Mouse (Mus musculus): ENCODE measurements around the gene Ldb1.
"Not testable (repeated sequence)": the region's sequence is repeated elsewhere in the genome, so short reads cannot be mapped to it uniquely, and the experiment has no call there.

Ldb1 gene

DNA sequence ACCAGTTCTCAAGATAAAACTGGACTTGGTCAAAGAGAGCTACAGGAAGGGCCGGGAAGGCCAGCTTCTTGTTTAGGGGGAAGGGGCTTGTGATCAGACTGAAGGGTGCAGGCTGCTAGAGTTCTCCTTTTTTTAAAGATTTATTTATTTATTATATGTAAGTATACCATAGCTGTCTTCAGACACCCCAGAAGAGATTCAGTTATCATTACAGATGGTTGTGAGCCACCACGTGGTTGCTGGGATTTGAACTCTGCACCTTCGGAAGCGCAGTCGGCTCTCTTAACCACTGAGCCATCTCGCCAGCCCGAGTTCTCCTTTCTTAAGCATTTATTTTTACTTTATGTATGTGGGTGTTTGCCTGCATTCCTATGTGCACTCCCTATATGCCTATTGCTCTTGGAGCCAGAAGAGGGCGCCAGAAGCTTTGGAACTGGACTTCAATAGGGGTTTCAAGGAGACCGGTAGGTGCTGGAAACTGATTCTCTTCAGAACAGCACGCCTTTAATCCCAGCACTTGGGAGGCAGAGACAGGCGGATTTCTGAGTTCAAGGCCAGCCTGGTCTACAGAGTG is 16.2 kb downstream of the Ldb1 start:
- no peak for DNase-seq (ENCODE audit: low spot score in 2 of 2)

DNA sequence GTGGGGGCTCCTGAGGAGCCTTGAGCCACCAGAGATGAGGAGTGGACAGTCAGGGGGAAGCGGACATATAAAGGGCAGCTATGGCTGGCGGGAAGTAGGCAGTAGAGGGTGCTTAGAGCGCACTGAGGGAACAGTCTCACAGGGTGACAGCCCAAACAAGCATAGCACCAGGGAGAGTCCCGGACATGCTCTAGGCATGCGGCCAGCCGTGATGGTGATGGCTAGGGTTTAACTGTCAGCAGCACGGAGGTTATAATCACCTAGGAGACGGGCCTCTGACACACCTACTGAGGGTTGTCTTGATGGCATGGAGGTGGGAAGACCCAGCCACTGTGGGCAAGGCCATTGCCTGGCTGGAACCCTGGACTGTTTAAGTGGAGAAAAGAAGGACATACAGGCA is 18.4 kb downstream of the Ldb1 start:
- no peak for DNase-seq (ENCODE audit: low spot score in 2 of 2)

DNA sequence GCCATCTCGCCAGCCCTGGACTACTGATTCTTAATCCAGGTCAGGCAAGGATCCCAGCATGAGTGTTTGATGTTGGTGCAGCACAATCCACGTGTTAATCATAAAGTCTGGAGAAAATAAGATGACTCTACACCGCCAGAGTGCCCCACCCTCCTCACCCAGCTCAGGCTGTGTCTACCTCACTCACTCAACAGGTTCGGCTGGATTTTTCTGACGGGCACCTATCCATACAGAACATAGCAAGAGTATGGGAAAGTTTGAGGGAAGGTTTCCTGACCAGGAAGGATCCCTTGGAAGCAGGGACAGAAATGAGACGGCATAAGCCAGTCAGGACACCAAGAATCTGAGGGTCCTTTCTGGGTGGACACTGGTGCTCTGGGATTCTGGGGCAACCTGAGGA is 20.1 kb downstream of the Ldb1 start:
- no peak for DNase-seq (ENCODE audit: low spot score in 2 of 2)

DNA sequence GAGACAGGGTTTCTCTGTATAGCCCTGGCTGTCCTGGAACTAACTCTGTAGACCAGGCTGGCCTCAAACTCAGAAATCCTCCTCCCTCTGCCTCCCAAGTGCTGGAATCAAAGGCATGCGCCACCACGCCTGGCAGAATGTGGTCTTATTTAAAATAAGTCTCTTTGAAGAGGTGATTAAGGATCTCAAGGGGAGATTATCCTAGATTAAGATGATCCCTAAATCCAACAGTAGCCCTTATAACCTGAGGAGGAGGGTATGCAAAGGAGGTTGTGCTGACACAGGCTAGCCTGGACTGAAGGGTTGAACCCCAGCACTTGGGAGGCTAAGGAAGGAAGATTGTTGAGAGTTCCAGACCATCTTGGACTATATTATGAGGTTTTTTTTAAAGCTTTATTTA is 29.0 kb downstream of the Ldb1 start:
- no peak for DNase-seq (ENCODE audit: low spot score in 2 of 2)

DNA sequence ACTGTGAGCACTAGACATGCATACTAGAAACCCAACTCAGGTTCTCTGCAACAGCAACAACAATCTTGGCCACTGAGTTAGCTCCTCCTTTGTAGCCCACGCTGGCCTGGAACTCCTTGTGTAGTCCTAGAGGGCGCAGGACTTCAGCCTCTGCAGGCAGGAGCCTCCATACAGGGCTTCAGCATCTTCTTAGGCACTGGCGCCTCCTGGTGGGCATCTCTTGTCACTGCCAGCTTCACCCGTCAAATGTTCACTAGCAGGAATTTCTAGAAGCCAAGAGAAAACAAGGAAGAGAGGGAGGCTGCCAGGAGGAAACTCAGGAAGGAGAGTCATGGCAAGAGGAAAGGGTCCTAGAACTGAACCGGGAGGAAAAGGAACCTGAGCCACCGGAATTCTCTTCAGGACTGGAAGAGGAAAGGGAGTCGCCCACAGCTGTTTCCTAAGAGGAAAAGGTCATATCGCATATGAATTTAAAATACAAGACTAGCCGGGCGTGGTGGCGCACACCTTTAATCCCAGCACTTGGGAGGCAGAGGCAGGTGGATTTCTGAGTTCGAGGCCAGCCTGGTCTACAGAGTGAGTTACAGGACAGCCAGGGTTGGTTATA is 30.3 kb downstream of the Ldb1 start:
- peak; percentile 66 to 79 for DNase-seq (ENCODE audit: low spot score in 2 of 2)

DNA sequence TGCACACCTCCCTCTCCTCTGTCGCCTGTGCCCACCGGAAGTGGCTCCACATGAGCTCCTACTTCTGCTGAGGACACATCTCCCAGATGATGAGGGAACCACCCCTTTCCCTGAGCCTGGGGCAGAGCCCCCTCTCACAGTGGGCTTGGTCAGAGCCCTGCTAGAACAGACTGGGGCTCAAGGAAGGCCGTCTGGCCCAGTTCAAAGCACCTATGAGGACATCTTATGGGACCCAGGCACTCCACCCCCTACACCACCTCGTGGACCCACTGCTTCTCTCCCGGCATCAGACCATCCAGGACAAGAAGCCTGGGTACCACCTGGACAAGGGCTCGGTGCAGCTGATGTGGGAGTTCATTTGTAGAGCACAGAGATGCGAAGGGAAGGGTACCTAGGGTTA is 39.3 kb downstream of the Ldb1 start:
- no peak for DNase-seq (ENCODE audit: low spot score in 2 of 2)

DNA sequence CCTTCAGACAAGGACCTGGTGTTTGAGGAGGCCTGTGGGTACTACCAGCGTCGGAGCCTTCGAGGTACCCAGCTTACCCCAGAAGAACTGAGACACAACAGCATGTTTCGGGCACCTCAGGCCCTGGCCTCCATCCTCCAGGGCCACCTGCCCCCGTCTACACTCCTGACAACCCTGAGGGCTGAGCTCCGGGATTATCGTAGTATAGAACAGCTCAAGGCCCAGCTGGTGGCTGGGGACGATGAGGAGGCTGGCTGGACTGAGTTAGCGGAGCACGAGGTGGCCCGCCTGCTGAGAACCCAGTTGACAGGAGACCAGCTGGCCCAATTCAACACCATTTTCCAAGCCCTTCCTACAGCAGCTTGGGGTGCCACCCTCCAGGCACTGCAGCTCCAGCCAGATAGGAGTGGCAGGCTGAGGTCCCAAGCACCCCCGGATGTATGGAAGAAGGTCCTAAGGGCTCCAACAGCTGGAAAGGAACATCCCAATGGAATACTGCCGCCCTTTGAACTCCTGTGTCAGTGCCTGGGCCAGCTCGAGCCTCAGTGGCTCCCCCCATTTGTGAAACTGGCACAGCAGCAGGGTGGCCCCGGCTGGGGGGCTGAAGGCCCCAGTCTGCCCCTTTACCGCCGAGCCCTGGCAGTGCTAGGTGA is 40.1 kb downstream of the Ldb1 start:
- no peak for DNase-seq (ENCODE audit: low spot score in 2 of 2)

DNA sequence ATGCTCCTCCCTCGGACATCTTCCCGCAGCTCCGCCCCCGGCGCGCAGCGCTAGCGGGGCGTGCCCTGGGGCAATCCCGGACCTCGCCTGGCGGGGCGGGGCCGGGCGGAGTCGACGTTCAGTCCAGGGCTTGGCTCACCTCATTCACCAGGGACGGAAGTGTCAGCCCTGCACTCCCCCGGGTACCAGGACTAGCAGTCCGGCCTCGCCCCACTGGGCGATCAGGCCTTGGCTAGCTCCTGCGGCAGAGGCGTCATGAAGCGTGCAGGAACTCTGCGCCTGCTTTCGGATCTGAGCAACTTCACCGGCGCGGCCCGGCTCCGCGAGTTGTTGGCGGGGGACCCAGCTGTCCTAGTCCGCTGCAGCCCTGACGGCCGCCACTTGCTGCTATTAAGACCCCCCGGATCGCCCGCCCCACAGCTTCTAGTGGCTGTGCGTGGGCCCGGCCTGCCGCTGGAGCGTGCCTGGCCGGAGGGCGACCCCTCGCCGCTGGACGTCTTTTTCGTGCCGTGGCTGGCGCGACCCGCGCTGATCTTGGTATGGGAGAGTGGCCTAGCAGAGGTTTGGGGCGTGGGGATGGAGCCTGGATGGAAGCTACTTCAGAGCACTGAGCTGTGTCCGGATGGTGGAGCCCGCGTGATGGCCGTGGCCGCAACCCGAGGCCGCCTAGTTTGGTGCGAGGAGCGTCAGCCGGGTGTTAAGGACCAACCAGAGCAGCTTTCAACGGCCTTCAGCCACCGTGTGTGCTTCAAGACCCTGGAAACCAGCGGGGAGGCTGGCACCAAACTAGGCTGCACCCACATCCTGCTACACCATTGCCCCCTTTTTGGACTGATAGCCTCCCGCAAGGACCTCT is 41.4 kb downstream of the Ldb1 start, which contains the start of gene Hps6:
Hps6 (plus strand) TSS at position 138 of the 856 bp plus-strand sequence.
- DNase-seq (ENCODE audit: low spot score in 2 of 2): peak; percentile 76

DNA sequence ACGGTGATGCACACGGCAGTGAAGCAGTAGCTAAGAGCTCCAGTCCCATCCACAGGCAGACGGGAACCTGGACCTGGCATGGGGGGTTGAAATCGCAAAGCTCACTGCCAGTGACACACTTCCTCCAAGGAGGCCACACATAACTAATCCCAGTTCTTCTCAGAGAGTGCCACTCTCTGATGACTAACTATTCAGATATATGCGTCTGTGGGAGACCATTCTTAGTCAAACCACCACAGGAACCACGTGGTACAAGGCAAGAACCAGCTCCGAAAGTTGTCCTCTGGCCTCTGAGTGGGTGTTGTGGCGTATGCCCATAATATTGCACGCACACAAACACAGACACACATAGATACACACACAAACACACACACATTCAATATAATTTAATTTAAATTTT is 42.7 kb downstream of the Ldb1 start:
- DNase-seq (ENCODE audit: low spot score in 2 of 2): no peak

DNA sequence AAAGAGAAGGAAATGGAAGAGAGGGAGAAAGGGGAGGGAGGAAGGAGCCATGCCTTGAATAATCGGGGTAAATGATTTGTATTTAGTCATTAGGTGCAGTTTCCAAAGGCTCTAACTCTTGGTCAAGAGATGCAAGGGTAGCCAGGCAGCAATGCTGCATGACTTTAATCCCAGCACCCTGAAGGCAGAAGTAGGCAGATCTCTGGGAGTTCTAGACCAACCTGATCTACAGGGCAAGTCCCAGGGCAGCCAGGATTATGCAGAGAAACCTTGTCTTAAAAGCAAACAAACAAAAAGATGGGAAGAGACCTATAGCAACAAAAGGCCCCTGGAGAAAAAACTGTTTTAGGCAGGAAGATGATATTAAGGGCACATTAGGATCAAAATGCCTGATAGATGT is 45.6 kb downstream of the Ldb1 start:
- no peak for DNase-seq (ENCODE audit: low spot score in 2 of 2)

DNA sequence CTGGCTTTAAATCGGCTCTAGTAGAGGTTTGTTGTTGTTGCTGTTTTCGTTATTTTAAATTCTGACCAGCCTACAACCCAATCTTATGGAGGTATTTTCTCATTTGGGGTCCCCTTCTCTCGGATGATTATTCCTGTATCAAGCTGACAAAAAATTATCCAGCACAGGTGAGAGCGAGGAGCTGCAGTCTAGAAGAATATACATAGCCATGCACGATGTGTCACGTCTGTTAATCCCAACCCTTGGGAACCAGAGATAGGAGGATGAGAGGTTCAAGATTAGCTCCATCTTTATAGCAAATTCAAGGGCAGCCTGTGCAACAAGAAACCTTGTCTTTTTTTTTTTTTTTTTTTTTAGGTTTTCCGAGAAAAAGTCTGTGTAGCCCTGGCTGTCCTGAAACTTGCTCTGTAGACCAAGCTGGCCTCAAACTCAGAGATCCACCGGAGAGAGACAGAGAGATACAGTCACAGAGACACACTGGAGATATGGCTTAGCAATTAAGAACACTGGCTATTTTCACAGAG is 46.3 kb downstream of the Ldb1 start:
- no peak for DNase-seq (ENCODE audit: low spot score in 2 of 2)

DNA sequence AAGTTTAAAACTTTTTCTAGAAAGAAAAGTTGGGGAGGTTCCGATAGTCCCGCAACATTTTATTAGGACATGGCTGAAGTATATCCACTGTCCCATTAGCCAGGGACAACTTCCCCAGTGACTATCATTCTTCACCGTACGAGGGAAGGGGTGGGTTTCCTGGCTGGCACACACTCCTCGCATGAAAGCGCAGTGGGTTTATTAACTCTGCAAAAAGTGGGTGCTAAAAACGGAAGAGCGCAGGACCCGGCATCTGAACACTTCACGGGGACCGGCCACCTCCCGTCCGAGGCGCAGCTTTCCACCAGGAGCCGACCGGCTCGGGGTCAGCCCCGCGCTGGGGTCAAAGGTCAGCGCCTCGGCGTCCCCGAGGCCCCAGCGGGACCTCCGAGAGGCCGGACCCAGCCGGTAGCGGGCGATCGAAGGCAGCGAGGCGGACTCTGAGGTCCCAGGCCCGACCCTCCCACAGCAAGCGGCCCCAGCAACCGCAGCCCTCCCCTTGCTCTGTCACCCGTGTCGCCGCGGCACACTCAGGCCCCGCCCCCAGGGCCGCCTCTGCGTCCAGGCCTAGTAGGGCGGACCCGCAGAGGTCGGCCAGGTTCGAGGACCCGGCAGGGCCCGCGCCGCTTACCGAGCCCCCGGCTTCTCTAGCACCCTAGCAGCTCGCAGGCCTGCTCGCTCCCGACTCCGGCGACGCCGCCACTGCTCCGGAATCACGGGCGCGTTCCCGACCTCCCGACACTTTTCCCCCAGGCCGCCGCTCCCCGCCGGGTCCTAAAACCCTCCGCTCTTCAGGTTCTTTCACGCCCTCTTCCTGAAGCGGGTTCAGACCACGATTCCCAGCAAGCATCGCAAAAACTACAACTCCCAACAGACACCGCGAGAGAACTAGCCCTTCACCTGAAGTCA is 47.0 kb downstream of the Ldb1 start, which contains the start of gene Armh3:
Armh3 (minus strand) TSS at position 704 of the 909 bp plus-strand sequence.
- DNase-seq (ENCODE audit: low spot score in 2 of 2): peak; percentile 82 to 87

DNA sequence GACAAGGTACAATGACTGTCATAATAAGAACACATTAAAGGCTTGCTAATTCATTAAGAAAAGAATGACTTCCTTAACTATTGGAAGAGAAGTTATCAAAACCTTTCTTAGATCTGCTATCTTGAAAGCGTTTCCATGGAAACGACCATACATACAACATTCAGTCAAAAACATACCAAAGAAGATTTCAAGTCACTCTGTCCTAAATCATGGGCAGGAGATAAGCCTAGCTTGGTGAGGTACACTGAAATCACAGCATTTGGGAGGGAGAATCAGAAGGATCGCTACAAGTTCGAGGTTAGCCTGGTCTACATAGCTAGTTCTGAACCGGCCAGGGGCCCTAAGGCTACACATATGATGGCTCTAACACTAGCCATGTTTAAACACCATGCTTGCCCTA is 47.6 kb downstream of the Ldb1 start:
- no peak for DNase-seq (ENCODE audit: low spot score in 2 of 2)

DNA sequence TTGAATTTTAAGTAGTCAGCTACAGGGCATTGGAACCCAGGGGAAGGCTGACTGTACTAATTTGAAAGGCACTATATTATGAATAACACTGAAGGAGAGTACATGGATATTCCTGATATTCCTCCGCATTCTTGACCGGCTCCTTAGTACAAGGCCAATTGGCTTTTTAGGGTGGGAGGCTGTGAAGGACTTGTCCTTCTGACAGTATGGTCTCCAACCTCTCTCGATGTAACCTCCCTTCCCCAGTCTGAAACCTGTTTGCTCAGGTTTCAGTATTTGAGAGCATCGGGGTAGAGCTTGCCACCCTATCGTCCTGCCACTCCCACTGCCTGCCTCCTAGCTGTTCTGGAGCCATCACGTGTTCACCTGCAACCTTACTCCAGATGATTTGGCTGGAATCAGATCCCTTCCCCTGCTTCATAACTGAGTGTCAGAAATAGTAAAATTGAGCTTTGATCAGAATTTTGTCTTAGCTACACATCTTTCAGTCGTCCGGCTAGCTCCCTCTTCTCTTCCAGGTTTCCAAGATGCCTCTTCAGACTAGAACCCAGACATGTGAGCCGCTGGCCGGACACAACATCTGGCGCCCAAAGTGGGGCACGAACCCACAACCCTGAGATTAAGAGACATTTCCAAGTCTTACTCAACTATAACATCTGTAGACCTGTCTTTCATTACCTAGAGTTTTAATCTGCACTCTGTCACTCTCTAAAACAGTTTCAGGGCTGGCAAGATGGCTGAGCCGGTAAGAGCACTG is 50.9 kb downstream of the Ldb1 start:
- no peak for DNase-seq (ENCODE audit: low spot score in 2 of 2)

DNA sequence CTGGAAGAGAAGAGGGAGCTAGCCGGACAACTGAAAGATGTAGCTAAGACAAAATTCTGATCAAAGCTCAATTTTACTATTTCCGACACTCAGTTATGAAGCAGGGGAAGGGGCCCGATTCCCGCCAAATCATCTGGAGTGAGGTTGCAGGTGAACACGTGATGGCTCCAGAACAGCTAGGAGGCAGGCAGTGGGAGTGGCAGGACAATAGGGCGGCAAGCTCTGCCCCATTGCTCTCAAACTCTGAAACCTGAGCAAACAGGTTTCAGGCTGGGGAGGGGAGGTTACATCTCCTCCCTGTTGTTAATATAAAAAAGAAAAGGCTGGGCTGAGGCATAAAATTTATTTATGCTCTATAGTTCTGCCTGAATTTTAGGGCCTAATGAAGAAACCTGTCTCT is 51.6 kb downstream of the Ldb1 start:
- not testable (repeated sequence) for DNase-seq (ENCODE audit: low spot score in 2 of 2)

DNA sequence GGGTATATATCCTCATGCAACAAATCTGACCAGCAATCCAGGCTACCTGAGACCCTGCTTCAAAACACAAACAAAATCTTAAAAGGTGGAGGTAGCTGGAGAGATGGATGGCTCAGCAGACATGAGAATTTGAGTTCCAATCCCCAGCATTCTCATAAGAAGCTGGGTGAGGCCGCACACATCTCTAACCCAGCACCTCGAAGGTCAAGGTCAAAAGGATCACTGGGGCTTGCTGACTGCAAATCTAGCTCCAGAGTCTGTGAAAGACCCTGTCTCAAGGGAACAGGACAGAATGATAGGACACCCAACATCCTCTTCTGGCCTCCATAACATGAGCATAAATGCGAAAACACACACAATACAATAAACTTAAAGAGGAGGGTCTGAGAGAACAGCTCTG is 53.8 kb downstream of the Ldb1 start:
- DNase-seq (ENCODE audit: low spot score in 2 of 2): no peak

DNA sequence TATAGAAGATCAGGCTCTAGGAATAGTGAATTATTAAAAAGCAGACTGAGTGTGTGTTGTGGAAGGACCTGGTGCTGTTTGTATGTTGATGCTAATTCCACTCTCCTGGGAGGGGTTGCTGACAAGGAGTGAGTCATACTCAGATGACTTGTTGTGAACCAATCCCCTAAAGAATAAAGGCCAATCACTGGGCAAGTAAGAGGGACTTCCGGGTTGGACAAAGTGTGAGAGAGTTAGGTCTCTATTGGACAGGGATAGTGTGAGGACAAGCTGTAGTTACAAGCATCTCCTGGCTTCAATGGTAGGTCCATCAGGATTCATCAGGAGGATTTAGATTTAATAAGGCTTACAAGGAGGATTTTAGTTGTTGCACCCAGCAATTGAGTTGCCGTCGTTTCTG is 56.8 kb downstream of the Ldb1 start:
- DNase-seq (ENCODE audit: low spot score in 2 of 2): no peak

DNA sequence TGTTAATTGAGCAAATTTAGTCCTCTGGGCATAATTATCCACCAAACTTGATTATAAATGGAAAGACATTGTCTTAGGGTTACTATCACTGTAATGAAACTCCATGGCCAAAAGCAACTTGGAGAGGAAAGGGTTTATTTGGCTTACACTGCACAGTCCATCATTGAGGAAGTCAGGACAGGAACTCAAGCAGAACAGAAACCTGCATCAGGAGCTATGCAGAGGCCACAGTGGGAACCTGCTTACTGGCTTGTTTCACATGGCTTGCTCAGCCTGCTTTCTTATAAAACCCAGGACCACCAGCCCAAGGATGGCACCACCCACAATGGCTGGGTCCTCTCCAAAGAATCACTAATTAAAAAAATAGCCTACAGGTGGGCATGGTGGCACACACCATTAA is 60.6 kb downstream of the Ldb1 start:
- DNase-seq (ENCODE audit: low spot score in 2 of 2): no peak
